Mouse (Mus musculus): ENCODE data around the gene Unc5c. TPM values are rescaled to one million over a fixed set of nuclear protein-coding genes. Genes with fewer than 3 reads are reported as not detected.

The Unc5c gene
- polyA plus RNA-seq, 1 experiment from 2014 or later: not detected

DNA sequence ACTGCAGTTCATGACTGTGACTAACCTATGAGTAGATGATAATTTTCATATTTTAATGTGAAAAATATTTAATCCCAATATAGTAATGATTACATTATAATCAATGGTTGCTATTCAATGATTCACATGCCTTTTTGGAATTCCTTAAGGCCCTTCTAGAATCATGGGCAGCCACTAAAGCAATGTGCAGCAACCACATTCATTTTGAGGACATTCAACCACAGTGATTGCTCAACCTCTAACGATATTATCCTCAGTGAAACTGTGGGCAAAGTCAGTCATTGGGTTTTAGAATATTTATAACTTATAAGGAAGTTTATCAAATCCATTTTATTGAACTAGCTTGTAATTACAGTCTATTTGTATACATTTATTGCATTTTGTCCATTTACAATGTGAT lies 87.9 kb downstream of the Unc5c start:
- Histone ChIP-seq H3K9me3 (ENCODE audit: low read length) (no peaks in the 10 kb centered on the region), H3K27me3 (ENCODE audit: insufficient read depth, low read length) (no peaks in the 10 kb centered on the region), H3K4me3 (ENCODE audit: low read depth, low read length) (no peak overlapping the region), H3K4me2 (ENCODE audit: low read depth, low read length) (no peak overlapping the region), H3K27ac (ENCODE audit: low read depth) (no peak overlapping the region), H3K36me3 (replicated peaks; ENCODE audit: insufficient read depth, low read length) (no peaks in the 10 kb centered on the region), H3K4me1 (ENCODE audit: insufficient read depth) (no peaks in the 10 kb centered on the region), H3K9ac (replicated peaks) (no peak overlapping the region)
- no peak for DNase-seq
- no peak for ATAC-seq
- TF ChIP-seq CTCF (IDR thresholded peaks at IDR 0.05; ENCODE audit: low read depth) (no peak), EP300 (IDR thresholded peaks at IDR 0.05; ENCODE audit: low read depth) (no peak)
- 58% methylated on average over 1 of the region's 1 CpGs for WGBS (ENCODE audit: insufficient replicate concordance)

DNA sequence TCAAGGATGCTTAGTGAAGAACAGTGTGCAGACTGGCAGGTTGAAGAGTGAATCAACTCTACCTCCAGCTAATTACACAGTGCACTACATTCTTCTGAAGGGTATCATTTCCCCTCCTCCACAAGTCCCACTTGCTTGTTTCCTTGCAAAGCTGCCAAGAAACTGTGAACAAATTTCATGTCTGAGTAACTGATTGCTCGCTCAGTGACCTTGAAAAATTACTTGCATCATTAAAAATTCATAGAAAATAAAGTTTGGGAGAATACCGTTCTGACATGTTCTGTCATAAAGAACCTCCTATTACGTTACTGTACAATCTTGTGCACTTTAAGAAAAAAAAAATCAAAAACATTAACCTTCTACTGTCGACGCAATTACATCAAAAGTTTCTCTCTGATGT lies 92.1 kb downstream of the Unc5c start:
- Histone ChIP-seq H3K36me3 (replicated peaks; ENCODE audit: insufficient read depth, low read length) (no peaks in the 10 kb centered on the region), H3K27me3 (ENCODE audit: insufficient read depth, low read length) (no peaks in the 10 kb centered on the region), H3K9ac (replicated peaks) (no peak overlapping the region), H3K4me1 (ENCODE audit: insufficient read depth) (no peaks in the 10 kb centered on the region), H3K4me3 (ENCODE audit: low read depth, low read length) (no peak overlapping the region), H3K27ac (ENCODE audit: low read depth) (no peak overlapping the region), H3K4me2 (ENCODE audit: low read depth, low read length) (no peak overlapping the region), H3K9me3 (ENCODE audit: low read length) (no peaks in the 10 kb centered on the region)
- 72% methylated on average over 5 of the region's 5 CpGs for WGBS (ENCODE audit: insufficient replicate concordance)
- no peak for TF ChIP-seq EP300 (IDR thresholded peaks at IDR 0.05; ENCODE audit: low read depth)
- TF ChIP-seq CTCF (IDR thresholded peaks at IDR 0.05; ENCODE audit: low read depth): no peak
- DNase-seq (no peak), ATAC-seq (no peak)

DNA sequence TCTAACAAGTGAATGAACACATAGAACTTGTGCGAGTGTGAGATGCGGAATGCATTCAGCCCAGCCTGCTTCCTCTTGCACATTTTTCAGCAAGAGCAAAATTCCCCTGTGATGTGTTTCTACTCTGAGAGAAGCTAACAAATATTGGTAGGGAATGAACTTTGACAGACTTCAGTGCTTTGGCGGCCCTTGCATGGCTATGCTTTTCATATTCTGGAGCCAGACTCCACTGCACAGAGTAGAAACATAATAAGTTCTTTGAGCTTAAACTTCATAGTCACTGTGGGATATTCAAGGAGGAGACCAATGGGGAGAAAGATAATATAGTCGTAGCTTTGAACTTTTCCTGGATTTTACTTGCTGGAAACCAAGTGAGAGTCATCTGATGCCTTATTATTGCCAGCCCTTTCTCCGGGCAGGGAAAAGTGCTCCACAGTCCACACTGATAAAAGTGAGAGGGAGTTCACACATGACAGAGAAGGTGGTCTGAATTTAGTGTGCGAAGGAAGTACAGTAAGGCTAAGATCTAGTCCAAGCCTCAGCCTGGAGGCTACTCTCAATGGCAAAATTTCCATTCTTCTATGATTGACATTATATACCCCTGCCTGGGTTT lies 110.2 kb downstream of the Unc5c start:
- H3K9me3 ChIP-seq (ENCODE audit: low read length): no peaks in the 10 kb centered on the region
- no peaks in the 10 kb centered on the region for H3K36me3 ChIP-seq (replicated peaks; ENCODE audit: insufficient read depth, low read length)
- H3K4me2 ChIP-seq (ENCODE audit: low read depth, low read length): no peak overlapping the region
- H3K9ac ChIP-seq (replicated peaks): no peak overlapping the region
- DNase-seq (no peak), ATAC-seq (no peak)
- no peaks in the 10 kb centered on the region for H3K4me1 ChIP-seq (ENCODE audit: insufficient read depth)
- WGBS (ENCODE audit: insufficient replicate concordance): 68% methylated on average over 6 of the region's 6 CpGs
- H3K4me3 ChIP-seq (ENCODE audit: low read depth, low read length): no peak overlapping the region
- TF ChIP-seq CTCF (IDR thresholded peaks at IDR 0.05; ENCODE audit: low read depth) (no peak), EP300 (IDR thresholded peaks at IDR 0.05; ENCODE audit: low read depth) (no peak)
- no peak overlapping the region for H3K27ac ChIP-seq (ENCODE audit: low read depth)
- no peaks in the 10 kb centered on the region for H3K27me3 ChIP-seq (ENCODE audit: insufficient read depth, low read length)

DNA sequence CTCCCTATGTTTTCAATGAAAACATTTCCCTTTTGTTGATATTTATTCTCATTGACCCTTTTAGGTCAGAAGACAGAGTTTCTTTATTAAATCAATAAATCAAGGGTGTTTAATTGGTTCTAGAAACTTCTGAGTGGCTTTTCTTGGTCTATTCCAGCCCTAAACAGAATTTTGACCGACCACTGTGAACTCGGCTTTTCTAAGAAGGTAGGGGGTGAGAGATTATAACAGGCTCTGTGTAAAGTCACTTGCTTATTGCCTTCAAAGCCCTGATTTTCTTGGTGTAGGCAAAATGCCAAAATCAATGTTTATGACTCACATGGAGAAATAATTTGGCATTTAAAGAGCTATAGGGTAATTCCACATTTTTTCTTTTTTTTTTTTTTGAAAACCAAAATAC lies 112.4 kb downstream of the Unc5c start:
- H3K4me3 ChIP-seq (ENCODE audit: low read depth, low read length): no peak overlapping the region
- no peak for ATAC-seq
- H3K27ac ChIP-seq (ENCODE audit: low read depth): no peak overlapping the region
- TF ChIP-seq EP300 (IDR thresholded peaks at IDR 0.05; ENCODE audit: low read depth) (no peak), CTCF (IDR thresholded peaks at IDR 0.05; ENCODE audit: low read depth) (no peak)
- WGBS (ENCODE audit: insufficient replicate concordance): 81% methylated on average over 2 of the region's 2 CpGs
- no peaks in the 10 kb centered on the region for H3K4me1 ChIP-seq (ENCODE audit: insufficient read depth)
- no peaks in the 10 kb centered on the region for H3K27me3 ChIP-seq (ENCODE audit: insufficient read depth, low read length)
- H3K4me2 ChIP-seq (ENCODE audit: low read depth, low read length): no peak overlapping the region
- H3K9me3 ChIP-seq (ENCODE audit: low read length): no peaks in the 10 kb centered on the region
- DNase-seq: no peak
- H3K36me3 ChIP-seq (replicated peaks; ENCODE audit: insufficient read depth, low read length): no peaks in the 10 kb centered on the region
- H3K9ac ChIP-seq (replicated peaks): no peak overlapping the region

DNA sequence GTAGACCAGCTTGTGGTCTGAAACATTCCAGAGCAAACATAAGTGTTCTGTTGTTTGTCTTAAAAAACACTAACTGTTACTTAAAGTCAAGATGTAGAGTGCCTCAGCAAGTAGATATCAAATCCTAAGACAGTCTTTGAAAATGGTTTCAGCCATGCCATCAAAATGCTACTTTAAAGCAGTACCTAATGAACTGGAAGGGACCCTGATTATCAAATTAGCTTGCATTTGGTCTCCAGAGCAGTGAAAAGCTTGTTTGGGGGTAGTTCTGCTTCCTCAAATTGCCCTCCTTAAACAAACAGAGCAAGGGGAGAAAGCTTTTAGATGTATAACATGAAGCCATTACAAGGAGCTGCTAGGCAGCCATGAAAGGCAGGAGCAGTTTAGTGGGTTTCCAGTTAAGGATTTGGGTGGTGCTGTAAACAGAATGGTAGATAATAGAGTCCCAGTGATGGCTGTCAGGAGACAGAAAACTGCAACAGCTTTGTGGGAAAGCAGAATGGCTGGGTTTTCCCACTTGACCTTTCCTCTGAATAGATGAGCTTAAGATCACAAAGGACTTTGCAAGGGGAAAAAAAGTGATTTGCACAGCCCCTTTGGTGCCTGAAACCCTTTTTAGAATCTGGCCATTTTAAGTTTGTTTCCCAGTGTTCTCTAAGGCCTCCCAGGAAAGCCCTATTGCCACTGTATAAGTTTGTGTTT lies 116.3 kb downstream of the Unc5c start:
- no peak for ATAC-seq
- H3K4me2 ChIP-seq (ENCODE audit: low read depth, low read length): no peak overlapping the region
- no peaks in the 10 kb centered on the region for H3K4me1 ChIP-seq (ENCODE audit: insufficient read depth)
- DNase-seq: no peak
- no peak overlapping the region for H3K27ac ChIP-seq (ENCODE audit: low read depth)
- no peaks in the 10 kb centered on the region for H3K9me3 ChIP-seq (ENCODE audit: low read length)
- H3K9ac ChIP-seq (replicated peaks): no peak overlapping the region
- no peaks in the 10 kb centered on the region for H3K36me3 ChIP-seq (replicated peaks; ENCODE audit: insufficient read depth, low read length)
- no peak for TF ChIP-seq EP300 (IDR thresholded peaks at IDR 0.05; ENCODE audit: low read depth)
- no peak for TF ChIP-seq CTCF (IDR thresholded peaks at IDR 0.05; ENCODE audit: low read depth)
- no peak overlapping the region for H3K4me3 ChIP-seq (ENCODE audit: low read depth, low read length)
- no peaks in the 10 kb centered on the region for H3K27me3 ChIP-seq (ENCODE audit: insufficient read depth, low read length)

DNA sequence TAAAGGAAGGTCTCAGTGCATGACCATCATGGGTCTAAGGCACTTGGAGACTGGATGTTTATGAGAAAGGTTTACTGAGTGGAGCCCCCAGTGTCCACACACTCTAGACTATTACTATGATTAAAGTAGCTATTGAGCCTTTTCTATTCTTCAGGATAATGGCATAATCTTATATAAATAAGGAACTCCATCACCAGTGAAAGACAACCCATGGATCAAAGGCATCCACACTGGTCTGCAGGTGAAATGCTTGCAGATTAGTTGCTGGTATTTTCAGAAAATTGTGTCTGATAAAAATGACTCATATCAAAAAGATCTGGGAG lies 116.8 kb downstream of the Unc5c start:
- Histone ChIP-seq H3K27me3 (ENCODE audit: insufficient read depth, low read length) (no peaks in the 10 kb centered on the region), H3K4me2 (ENCODE audit: low read depth, low read length) (no peak overlapping the region)
- ATAC-seq: no peak

More for the DNA sequence above, 116.8 kb downstream of the Unc5c start:
- DNase-seq: no peak
- Histone ChIP-seq H3K4me3 (ENCODE audit: low read depth, low read length) (no peak overlapping the region), H3K36me3 (replicated peaks; ENCODE audit: insufficient read depth, low read length) (no peaks in the 10 kb centered on the region), H3K9ac (replicated peaks) (no peak overlapping the region), H3K9me3 (ENCODE audit: low read length) (no peaks in the 10 kb centered on the region), H3K27ac (ENCODE audit: low read depth) (no peak overlapping the region), H3K4me1 (ENCODE audit: insufficient read depth) (no peaks in the 10 kb centered on the region)
- TF ChIP-seq EP300 (IDR thresholded peaks at IDR 0.05; ENCODE audit: low read depth): no peak
- no peak for TF ChIP-seq CTCF (IDR thresholded peaks at IDR 0.05; ENCODE audit: low read depth)
